Mouse (Mus musculus): ENCODE data around the gene Ppp3r1.

DNA sequence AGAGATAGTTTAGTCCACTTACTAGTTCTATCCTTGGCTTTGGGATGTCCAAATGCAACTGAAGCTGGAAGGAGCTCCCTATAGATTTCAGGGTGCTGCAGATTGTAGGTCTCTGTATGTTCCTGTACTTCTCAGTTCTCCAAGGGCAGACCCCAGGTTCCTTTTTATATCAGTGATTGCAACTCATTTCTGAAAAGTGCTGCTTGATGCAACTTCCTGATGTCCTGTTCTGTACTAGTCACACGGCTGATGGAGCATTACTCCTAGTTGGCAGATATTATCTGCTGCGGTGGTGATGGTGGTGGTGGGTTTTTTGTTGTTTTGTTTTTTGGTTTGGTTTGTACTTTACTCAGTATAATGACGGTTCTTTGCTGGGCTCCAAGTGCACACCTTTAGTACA lies 21.7 kb downstream of the Ppp3r1 start:
- TF ChIP-seq POLR2A (IDR thresholded peaks at IDR 0.05; ENCODE audit: extremely low read depth, insufficient read depth, low read length) (no peak), CTCF (IDR thresholded peaks at IDR 0.05; ENCODE audit: low read depth, low read length) (no peak)
